Mouse (Mus musculus): ENCODE measurements around the gene Sdk2. TPM values are rescaled to one million over a fixed set of nuclear protein-coding genes. Genes with fewer than 3 reads are reported as not detected.

Gene Sdk2
- polyA plus RNA-seq, 1 experiment from 2014 or later, result 3.0 TPM

GRCm38 (mm10) chr11:113842879-113843278, 224.0 kb downstream of the Sdk2 start:
- no peak overlapping the region for H3K9ac ChIP-seq (ENCODE audit: low read depth, low read length)
- H3K4me3 ChIP-seq (ENCODE audit: low read depth, low read length), result no peak overlapping the region
- H3K4me1 ChIP-seq (ENCODE audit: control insufficient read depth, insufficient read depth, low read length), result no peaks in the 10 kb centered on the region
- H3K27me3 ChIP-seq (ENCODE audit: control insufficient read depth, insufficient read depth, low read depth, low read length), result no peaks in the 10 kb centered on the region
- no peaks in the 10 kb centered on the region for H3K9me3 ChIP-seq (replicated peaks; ENCODE audit: control insufficient read depth, low read length, poor library complexity, severe bottlenecking)
- H3K27ac ChIP-seq (ENCODE audit: low read length), result no peak overlapping the region
- no peaks in the 10 kb centered on the region; the same call in 1 of the 2 replicates for H3K36me3 ChIP-seq (ENCODE audit: control insufficient read depth, insufficient read depth, low read length)
- no peak for ATAC-seq
- WGBS, result 93% methylated on average over 11 of the region's 11 CpGs
- H3K4me2 ChIP-seq (ENCODE audit: low read length), result no peak overlapping the region

DNA sequence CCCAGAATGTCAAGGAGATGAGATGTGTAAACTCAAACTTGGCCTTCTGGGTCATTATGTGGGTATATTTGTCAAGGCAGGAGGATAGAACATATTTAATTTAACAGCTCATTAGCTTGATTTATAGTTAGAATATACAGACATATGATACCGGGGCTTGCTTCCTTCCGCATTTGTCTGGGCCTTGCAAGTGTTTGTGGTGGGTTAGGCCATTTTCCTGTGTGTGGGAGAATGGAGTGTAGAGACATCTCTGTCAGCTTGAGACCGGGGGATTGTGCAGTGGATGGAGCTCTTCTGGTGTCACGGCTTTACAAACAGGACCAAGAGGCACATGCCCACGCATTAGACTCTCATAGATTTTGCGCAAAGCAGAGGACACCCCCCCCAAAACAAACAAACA, 235.2 kb downstream of the Sdk2 start:
- H3K27ac ChIP-seq (ENCODE audit: low read length), result no peak overlapping the region
- H3K4me3 ChIP-seq (ENCODE audit: low read depth, low read length), result no peak overlapping the region
- H3K4me2 ChIP-seq (ENCODE audit: low read length), result no peak overlapping the region
- ATAC-seq, result no peak
- H3K4me1 ChIP-seq (ENCODE audit: control insufficient read depth, insufficient read depth, low read length), result peaks cover 9% of the 10 kb centered on the region
- no peaks in the 10 kb centered on the region for H3K9me3 ChIP-seq (replicated peaks; ENCODE audit: control insufficient read depth, low read length, poor library complexity, severe bottlenecking)
- peaks cover 2% of the 10 kb centered on the region; the same call in 1 of the 2 replicates for H3K36me3 ChIP-seq (ENCODE audit: control insufficient read depth, insufficient read depth, low read length)
- H3K9ac ChIP-seq (ENCODE audit: low read depth, low read length), result no peak overlapping the region
- WGBS, result 98% methylated on average over 6 of the region's 6 CpGs
- H3K27me3 ChIP-seq (ENCODE audit: control insufficient read depth, insufficient read depth, low read depth, low read length), result no peaks in the 10 kb centered on the region

- Histone ChIP-seq H3K4me2 (ENCODE audit: low read length) (peak overlapping the region; percentile 48), H3K36me3 (ENCODE audit: control insufficient read depth, insufficient read depth, low read length) (peaks cover 2% of the 10 kb centered on the region; the same call in 1 of the 2 replicates), H3K4me1 (ENCODE audit: control insufficient read depth, insufficient read depth, low read length) (peaks cover 9% of the 10 kb centered on the region), H3K9me3 (replicated peaks; ENCODE audit: control insufficient read depth, low read length, poor library complexity, severe bottlenecking) (no peaks in the 10 kb centered on the region), H3K27ac (ENCODE audit: low read length) (no peak overlapping the region), H3K9ac (ENCODE audit: low read depth, low read length) (peak overlapping the region; percentile 12; the same call in 1 of the 2 replicates), H3K27me3 (ENCODE audit: control insufficient read depth, insufficient read depth, low read depth, low read length) (no peaks in the 10 kb centered on the region), H3K4me3 (ENCODE audit: low read depth, low read length) (peak overlapping the region; percentile 21; the same call in 1 of the 2 replicates)
- 22% methylated on average over 23 of the region's 24 CpGs for WGBS
- ATAC-seq, result peak; percentile 67
These were observed 238.7 kb downstream of the Sdk2 start for GRCm38 (mm10) chr11:113828081-113828554.

DNA sequence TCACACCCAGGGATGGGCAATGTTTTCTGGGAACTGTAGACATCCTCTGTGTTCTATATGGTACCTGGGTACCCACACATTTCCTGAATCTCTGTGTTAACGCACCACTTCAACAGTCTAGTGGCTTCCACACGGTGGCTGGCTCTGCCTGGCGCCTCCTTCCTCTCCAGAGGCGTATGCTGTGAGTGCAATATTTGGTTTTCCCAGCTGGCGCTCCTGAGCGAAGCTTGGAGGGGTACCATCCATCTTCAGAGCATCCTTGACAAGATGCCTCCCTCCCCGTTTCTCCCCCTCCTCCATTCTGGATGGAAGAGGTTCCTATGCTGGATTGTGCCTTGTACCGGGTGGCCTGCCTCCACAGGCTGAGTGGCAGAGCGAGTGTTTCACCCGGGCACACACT, 246.8 kb downstream of the Sdk2 start:
- no peak for ATAC-seq
- 85% methylated on average over 10 of the region's 10 CpGs for WGBS
- H3K4me3 ChIP-seq (ENCODE audit: low read depth, low read length), result no peak overlapping the region
- no peaks in the 10 kb centered on the region for H3K4me1 ChIP-seq (ENCODE audit: control insufficient read depth, insufficient read depth, low read length)
- 0 out of 2 replicates have a peak, but pooled peaks cover 4% of the 10 kb centered on the region for H3K36me3 ChIP-seq (ENCODE audit: control insufficient read depth, insufficient read depth, low read length)
- H3K9me3 ChIP-seq (replicated peaks; ENCODE audit: control insufficient read depth, low read length, poor library complexity, severe bottlenecking), result no peaks in the 10 kb centered on the region
- no peak overlapping the region for H3K27ac ChIP-seq (ENCODE audit: low read length)
- H3K27me3 ChIP-seq (ENCODE audit: control insufficient read depth, insufficient read depth, low read depth, low read length), result no peaks in the 10 kb centered on the region
- H3K9ac ChIP-seq (ENCODE audit: low read depth, low read length), result no peak overlapping the region
- H3K4me2 ChIP-seq (ENCODE audit: low read length), result no peak overlapping the region

DNA sequence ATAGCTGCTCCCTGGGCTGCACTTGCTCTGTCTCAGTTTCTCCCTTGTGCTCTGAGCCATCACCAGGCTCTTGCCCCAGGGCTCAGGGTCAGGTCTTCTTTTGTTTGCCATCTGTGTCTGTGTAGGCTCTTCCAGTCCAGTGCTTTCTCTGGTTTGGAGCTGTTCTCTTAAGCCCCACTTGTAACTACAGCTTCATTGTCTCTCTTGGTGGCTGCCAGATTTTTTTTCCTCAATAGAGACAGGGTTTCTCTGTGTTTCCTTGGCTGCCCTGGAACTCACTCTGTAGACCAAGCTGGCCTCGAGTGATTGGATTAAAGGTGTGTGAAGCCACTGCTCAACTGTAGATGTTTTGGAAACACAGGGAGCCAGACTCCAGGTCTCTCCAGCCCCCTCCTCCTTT, 247.8 kb downstream of the Sdk2 start:
- WGBS, result 28% methylated on average over 1 of the region's 1 CpGs
- Histone ChIP-seq H3K36me3 (ENCODE audit: control insufficient read depth, insufficient read depth, low read length) (0 out of 2 replicates have a peak, but pooled peaks cover 4% of the 10 kb centered on the region), H3K4me3 (ENCODE audit: low read depth, low read length) (no peak overlapping the region)

DNA sequence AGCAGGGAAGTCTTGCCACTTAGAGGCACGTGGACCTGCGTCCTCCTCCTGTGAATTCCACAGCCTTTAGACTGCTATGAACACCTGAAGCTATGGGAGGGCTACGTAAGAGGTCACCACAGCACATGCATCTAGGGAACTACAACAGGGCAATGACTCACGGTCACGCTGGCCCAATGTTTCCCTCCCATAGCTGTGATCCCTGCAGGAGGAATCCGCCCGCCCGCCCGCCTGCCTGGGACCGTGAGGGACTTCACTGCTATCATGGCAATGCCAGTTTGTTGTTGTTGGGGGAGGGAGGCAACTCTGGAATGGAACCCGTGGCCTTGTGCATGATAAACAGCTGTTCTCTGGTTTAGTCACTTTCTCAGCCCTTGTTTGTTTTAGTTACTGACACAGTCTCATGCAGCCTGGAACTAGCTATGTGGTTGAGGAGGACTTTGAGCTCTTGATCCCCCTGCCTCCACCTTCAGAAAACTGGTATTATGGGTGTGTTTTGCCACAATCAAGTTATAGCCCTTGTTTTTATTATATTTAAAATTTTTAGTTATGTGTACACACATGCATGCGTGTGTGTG, 249.8 kb downstream of the Sdk2 start:
- H3K9ac ChIP-seq (ENCODE audit: low read depth, low read length), result no peak overlapping the region
- H3K36me3 ChIP-seq (ENCODE audit: control insufficient read depth, insufficient read depth, low read length), result 0 out of 2 replicates have a peak, but pooled peaks cover 4% of the 10 kb centered on the region
- no peaks in the 10 kb centered on the region for H3K4me1 ChIP-seq (ENCODE audit: control insufficient read depth, insufficient read depth, low read length)
- H3K27me3 ChIP-seq (ENCODE audit: control insufficient read depth, insufficient read depth, low read depth, low read length), result no peaks in the 10 kb centered on the region
- H3K4me3 ChIP-seq (ENCODE audit: low read depth, low read length), result no peak overlapping the region
- no peak overlapping the region for H3K4me2 ChIP-seq (ENCODE audit: low read length)
- H3K9me3 ChIP-seq (replicated peaks; ENCODE audit: control insufficient read depth, low read length, poor library complexity, severe bottlenecking), result no peaks in the 10 kb centered on the region
- ATAC-seq, result no peak
- H3K27ac ChIP-seq (ENCODE audit: low read length), result no peak overlapping the region
- 83% methylated on average over 12 of the region's 12 CpGs for WGBS

More for the DNA sequence above, 247.8 kb downstream of the Sdk2 start:
- H3K4me2 ChIP-seq (ENCODE audit: low read length), result no peak overlapping the region
- ATAC-seq, result no peak
- no peaks in the 10 kb centered on the region for H3K9me3 ChIP-seq (replicated peaks; ENCODE audit: control insufficient read depth, low read length, poor library complexity, severe bottlenecking)
- no peaks in the 10 kb centered on the region for H3K27me3 ChIP-seq (ENCODE audit: control insufficient read depth, insufficient read depth, low read depth, low read length)
- no peaks in the 10 kb centered on the region for H3K4me1 ChIP-seq (ENCODE audit: control insufficient read depth, insufficient read depth, low read length)
- no peak overlapping the region for H3K9ac ChIP-seq (ENCODE audit: low read depth, low read length)
- H3K27ac ChIP-seq (ENCODE audit: low read length), result no peak overlapping the region

- Histone ChIP-seq H3K4me3 (ENCODE audit: low read depth, low read length) (no peak overlapping the region), H3K27ac (ENCODE audit: low read length) (no peak overlapping the region), H3K36me3 (ENCODE audit: control insufficient read depth, insufficient read depth, low read length) (no peaks in the 10 kb centered on the region), H3K9ac (ENCODE audit: low read depth, low read length) (no peak overlapping the region), H3K27me3 (ENCODE audit: control insufficient read depth, insufficient read depth, low read depth, low read length) (no peaks in the 10 kb centered on the region), H3K4me1 (ENCODE audit: control insufficient read depth, insufficient read depth, low read length) (no peaks in the 10 kb centered on the region), H3K4me2 (ENCODE audit: low read length) (no peak overlapping the region), H3K9me3 (replicated peaks; ENCODE audit: control insufficient read depth, low read length, poor library complexity, severe bottlenecking) (no peaks in the 10 kb centered on the region)
- ATAC-seq, result no peak
- 82% methylated on average over 4 of the region's 4 CpGs for WGBS
These were observed 250.4 kb downstream of the Sdk2 start for GRCm38 (mm10) chr11:113816439-113816838.

GRCm38 (mm10) chr11:113811546-113812339, 255.1 kb downstream of the Sdk2 start:
- H3K4me1 ChIP-seq (ENCODE audit: control insufficient read depth, insufficient read depth, low read length), result peaks cover 6% of the 10 kb centered on the region
- H3K27ac ChIP-seq (ENCODE audit: low read length), result no peak overlapping the region
- no peaks in the 10 kb centered on the region for H3K27me3 ChIP-seq (ENCODE audit: control insufficient read depth, insufficient read depth, low read depth, low read length)
- no peak overlapping the region for H3K4me2 ChIP-seq (ENCODE audit: low read length)
- WGBS, result 61% methylated on average over 20 of the region's 20 CpGs
- H3K4me3 ChIP-seq (ENCODE audit: low read depth, low read length), result no peak overlapping the region
- no peaks in the 10 kb centered on the region for H3K36me3 ChIP-seq (ENCODE audit: control insufficient read depth, insufficient read depth, low read length)
- H3K9me3 ChIP-seq (replicated peaks; ENCODE audit: control insufficient read depth, low read length, poor library complexity, severe bottlenecking), result no peaks in the 10 kb centered on the region
- no peak overlapping the region for H3K9ac ChIP-seq (ENCODE audit: low read depth, low read length)
- ATAC-seq, result 0 out of 2 replicates have a peak, but pooled peaks have one; percentile 21

Data from midbrain, embryonic 16.5 days (tissue).